Mouse (Mus musculus) retina, postnatal 1 day (tissue): ENCODE results near the gene Shank1.
"Not testable (repeated sequence)": the region's sequence is repeated elsewhere in the genome, so short reads cannot be mapped to it uniquely, and the experiment has no call there.

Experiments used
- DNase-seq: peaks from one replicate; pipeline ENCODE4 v3.0.0-alpha.2; 2012

Gene Shank1

GRCm38 (mm10) chr7:44309475-44310284 is at the start of gene Shank1:
TSS of gene Shank1 (plus strand) at chr7:44310253.
- peak; percentile 70 for DNase-seq

GRCm38 (mm10) chr7:44260410-44260809 is 49.6 kb upstream of the Shank1 start:
- DNase-seq = no peak

- no peak for DNase-seq
Observed at GRCm38 (mm10) chr7:44261147-44261546, 48.9 kb upstream of the Shank1 start, which contains the start of gene Gm15517. TSS of gene Gm15517 (plus strand) at chr7:44261447.

GRCm38 (mm10) chr7:44262791-44263643 is 47.0 kb upstream of the Shank1 start:
- peak; percentile 95 for DNase-seq

- DNase-seq = no peak
Observed at GRCm38 (mm10) chr7:44268117-44268516, 41.9 kb upstream of the Shank1 start.

GRCm38 (mm10) chr7:44269397-44269796 is 40.7 kb upstream of the Shank1 start:
- no peak for DNase-seq

GRCm38 (mm10) chr7:44271309-44271708 is 38.7 kb upstream of the Shank1 start:
- peak; percentile 50 for DNase-seq

GRCm38 (mm10) chr7:44272546-44272945 is 37.5 kb upstream of the Shank1 start:
- DNase-seq = no peak

GRCm38 (mm10) chr7:44273446-44273845 is 36.6 kb upstream of the Shank1 start:
- DNase-seq = no peak

- DNase-seq = no peak
Observed at GRCm38 (mm10) chr7:44274096-44274495, 36.0 kb upstream of the Shank1 start.

GRCm38 (mm10) chr7:44275546-44275945 is 34.5 kb upstream of the Shank1 start:
- no peak for DNase-seq

GRCm38 (mm10) chr7:44276461-44277249 is 33.4 kb upstream of the Shank1 start:
- no peak for DNase-seq

GRCm38 (mm10) chr7:44277250-44277622 is 32.8 kb upstream of the Shank1 start:
- DNase-seq = peak; percentile 62

GRCm38 (mm10) chr7:44280959-44281358 is 29.1 kb upstream of the Shank1 start:
- DNase-seq = no peak

- no peak for DNase-seq
Observed at GRCm38 (mm10) chr7:44281586-44281985, 28.5 kb upstream of the Shank1 start.

GRCm38 (mm10) chr7:44287760-44288159 is 22.3 kb upstream of the Shank1 start:
- DNase-seq = no peak

GRCm38 (mm10) chr7:44290986-44291385 is 19.1 kb upstream of the Shank1 start:
- DNase-seq = no peak

GRCm38 (mm10) chr7:44291418-44291817 is 18.6 kb upstream of the Shank1 start:
- no peak for DNase-seq

GRCm38 (mm10) chr7:44297501-44297900 is 12.6 kb upstream of the Shank1 start:
- DNase-seq = not testable (repeated sequence)

GRCm38 (mm10) chr7:44303346-44304340 is 6.4 kb upstream of the Shank1 start:
- no peak for DNase-seq

- no peak for DNase-seq
Observed at GRCm38 (mm10) chr7:44304463-44304774, 5.6 kb upstream of the Shank1 start.
